Mouse (Mus musculus) CH12.LX (cell line): ENCODE data around the gene Sapcd2.

Experiments
- BHLHE40 ChIP-seq: IDR thresholded peaks from 2 replicates; pipeline ENCODE4 v1.6.1; 2011; ENCODE audit warnings: mild to moderate bottlenecking, low read depth, low read length, improper control_type of control experiment
- CHD2 ChIP-seq: IDR thresholded peaks from 2 replicates; pipeline ENCODE4 v1.6.1; 2011; ENCODE audit warnings: low read length, improper control_type of control experiment
- CTCF ChIP-seq, 2 experiments: IDR thresholded peaks in 1 of 2; conservative IDR thresholded peaks in 1 of 2; 2 replicates each; pipeline ENCODE4 v1.5.1; 2011 to 2012; ENCODE audit warnings: low read depth in 2 of 2, low read length in 2 of 2, improper control_type of control experiment in 1 of 2, inconsistent platforms in 1 of 2, mild to moderate bottlenecking in 1 of 2, moderate library complexity in 1 of 2
- EP300 ChIP-seq: IDR thresholded peaks from 2 replicates; pipeline ENCODE4 v1.6.1; 2011; ENCODE audit warnings: low read length, improper control_type of control experiment
- ETS1 ChIP-seq: conservative IDR thresholded peaks from 2 replicates; pipeline ENCODE4 v1.6.1; 2012; ENCODE audit warnings: low read depth, mild to moderate bottlenecking, inconsistent platforms, low read length, improper control_type of control experiment, moderate library complexity
- MAZ ChIP-seq: IDR thresholded peaks from 2 replicates; pipeline ENCODE4 v1.6.1; 2012; ENCODE audit warnings: low read depth, mild to moderate bottlenecking, inconsistent platforms, low read length, improper control_type of control experiment, moderate library complexity
- POLR2A ChIP-seq: IDR thresholded peaks from 2 replicates; pipeline ENCODE4 v1.6.1; 2011; ENCODE audit warnings: low read depth, mild to moderate bottlenecking, improper control_type of control experiment, low read length
- UBTF ChIP-seq: IDR thresholded peaks from 2 replicates; pipeline ENCODE4 v1.6.1; 2012; ENCODE audit warnings: low read depth, mild to moderate bottlenecking, inconsistent platforms, low read length, improper control_type of control experiment, moderate library complexity
- USF1 ChIP-seq: IDR thresholded peaks from 2 replicates; pipeline ENCODE4 v1.6.1; 2014; ENCODE audit warnings: low read depth, mild to moderate bottlenecking, inconsistent platforms, low read length, improper control_type of control experiment
- ZC3H11A ChIP-seq: IDR thresholded peaks from 2 replicates; pipeline ENCODE4 v1.6.1; 2012; ENCODE audit warnings: low read depth, mild to moderate bottlenecking, inconsistent platforms, low read length, improper control_type of control experiment
- ZMIZ1 ChIP-seq: IDR thresholded peaks from 2 replicates; pipeline ENCODE4 v1.6.1; 2012; ENCODE audit warnings: low read depth, mild to moderate bottlenecking, inconsistent platforms, low read length, improper control_type of control experiment

- no peak for TF ChIP-seq CHD2
- TF ChIP-seq CTCF (conservative IDR thresholded peaks at IDR 0.05 in 1 of 2, IDR thresholded peaks at IDR 0.05 in 1 of 2; ENCODE audit: low read depth in 2 of 2, low read length in 2 of 2), result no peak
- no peak for TF ChIP-seq USF1
- no peak for TF ChIP-seq EP300
- TF ChIP-seq POLR2A, result no peak
- no peak for TF ChIP-seq ZC3H11A
- TF ChIP-seq ZMIZ1, result no peak
- TF ChIP-seq ETS1, result no peak
- TF ChIP-seq BHLHE40, result 0 out of 2 replicates have a peak, but pooled peaks have one; percentile 8
- no peak for TF ChIP-seq MAZ
- no peak for TF ChIP-seq UBTF
Observed at GRCm38 (mm10) chr2:25422587-25423410, 50.7 kb downstream of the Sapcd2 start, which contains the start of gene Fut7.
